Mouse (Mus musculus) hindbrain, embryonic 13.5 days (tissue): ENCODE results near the gene Rhov. TPM values are rescaled to one million over a fixed set of nuclear protein-coding genes. Genes with fewer than 3 reads are reported as not detected.
A peak's percentile ranks its signal among the peaks of the same experiment; 100 is the strongest.

Experiments
- ATAC-seq: fragments of 200-750 bp; cut with Nextera tagmentation; 2 replicates; pipeline ENCODE4 v1.8.0; 2017; ENCODE audit warnings: moderate TSS enrichment; ENCODE audit not compliant: low FRiP score
- H3K27ac ChIP-seq: fragments of 300-500 bp; sonication (generic); 2 replicates; pipeline ENCODE4 v1.5.1; 2015; ENCODE audit warnings: inconsistent platforms, mild to moderate bottlenecking, moderate library complexity
- H3K27me3 ChIP-seq: fragments of 300-500 bp; sonication (generic); 2 replicates; pipeline ENCODE4 v1.6.1; 2015; ENCODE audit warnings: mild to moderate bottlenecking, inconsistent platforms
- H3K36me3 ChIP-seq: fragments of 300-500 bp; sonication (generic); 2 replicates; pipeline ENCODE4 v1.6.1; 2015; ENCODE audit warnings: mild to moderate bottlenecking, inconsistent platforms
- H3K4me1 ChIP-seq: fragments of 300-500 bp; sonication (generic); replicated peaks from 2 replicates; pipeline ENCODE4 v1.6.1; 2015; ENCODE audit warnings: inconsistent platforms
- H3K4me2 ChIP-seq: fragments of 300-500 bp; sonication (generic); 2 replicates; pipeline ENCODE4 v1.6.1; 2015; ENCODE audit warnings: inconsistent platforms, mild to moderate bottlenecking, moderate library complexity
- H3K4me3 ChIP-seq: fragments of 300-500 bp; sonication (generic); 2 replicates; pipeline ENCODE4 v1.5.1; 2015; ENCODE audit warnings: mild to moderate bottlenecking, inconsistent platforms
- H3K9ac ChIP-seq: fragments of 300-500 bp; sonication (generic); 2 replicates; pipeline ENCODE4 v1.6.1; 2015; ENCODE audit warnings: mild to moderate bottlenecking, inconsistent platforms
- H3K9me3 ChIP-seq: fragments of 300-500 bp; sonication (generic); 2 replicates; pipeline ENCODE4 v1.6.1; 2016; ENCODE audit warnings: inconsistent platforms
- WGBS: fragments of 180-500 bp; shearing (Covaris S2); methylation state at CpG from one replicate; pipeline ENCODE4 v1.1.7; 2015; 5-methylcytosine and 5-hydroxymethylcytosine counted together
- polyA plus RNA-seq: library from polyadenylated mRNA; unstranded; fragments of >200 nt; fragmentation: Nextera tagmentation; extraction: Ambion mirVana; gene quantifications from 2 replicates; pipeline ENCODE4 v1.2.1, GENCODE M21; 2015

Gene Rhov
- 21.2 and 23.4 TPM in 2 replicates for polyA plus RNA-seq

DNA sequence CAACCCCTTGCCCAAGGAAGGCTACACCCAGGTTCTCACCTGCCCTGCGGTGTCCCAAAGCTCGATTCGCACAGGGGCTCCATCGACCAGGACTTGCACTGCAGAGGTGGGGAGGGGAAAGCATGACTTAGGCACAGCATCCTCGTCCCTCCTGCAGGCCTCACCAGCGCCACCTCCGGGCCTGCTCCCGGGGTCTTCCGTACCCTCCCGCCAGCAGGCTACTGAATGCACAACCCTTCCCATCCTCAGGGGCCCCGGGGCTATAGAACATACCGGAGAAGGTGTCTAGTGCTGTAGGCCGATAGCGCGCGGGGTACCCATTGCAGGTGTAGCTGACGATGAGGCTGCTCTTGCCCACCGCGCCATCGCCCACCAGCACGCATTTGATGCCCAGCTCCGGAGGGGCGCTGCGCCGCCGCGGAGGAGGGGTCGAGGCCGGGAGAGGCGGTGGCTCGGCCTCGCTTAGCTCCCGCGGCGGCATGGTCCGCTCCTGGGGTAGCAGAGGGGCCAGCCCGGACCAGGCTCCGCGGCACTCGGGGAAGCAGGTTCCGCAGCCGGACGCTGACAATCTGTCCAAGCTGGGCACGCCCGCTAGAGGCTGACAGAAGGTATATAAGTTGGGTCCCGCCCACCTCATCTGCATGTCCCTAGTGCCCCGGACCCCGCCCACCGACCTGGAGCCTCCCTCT, at the start of gene Rhov:
Rhov (minus strand) TSS at position 630 of the 689 bp plus-strand sequence.
- WGBS: under 1% methylated on average over 49 of the region's 49 CpGs
- Histone ChIP-seq H3K9ac (peak within 1 kb of the TSS; percentile 78), H3K4me2 (peak within 1 kb of the TSS; percentile 68), H3K27me3 (peaks cover 26% of the 10 kb centered on the region), H3K4me3 (peak within 1 kb of the TSS; percentile 59), H3K9me3 (no peaks in the 10 kb centered on the region), H3K36me3 (no peaks in the 10 kb centered on the region), H3K4me1 (peaks cover 27% of the 10 kb centered on the region), H3K27ac (peak within 1 kb of the TSS; percentile 71)
- peak; percentile 92 for ATAC-seq

DNA sequence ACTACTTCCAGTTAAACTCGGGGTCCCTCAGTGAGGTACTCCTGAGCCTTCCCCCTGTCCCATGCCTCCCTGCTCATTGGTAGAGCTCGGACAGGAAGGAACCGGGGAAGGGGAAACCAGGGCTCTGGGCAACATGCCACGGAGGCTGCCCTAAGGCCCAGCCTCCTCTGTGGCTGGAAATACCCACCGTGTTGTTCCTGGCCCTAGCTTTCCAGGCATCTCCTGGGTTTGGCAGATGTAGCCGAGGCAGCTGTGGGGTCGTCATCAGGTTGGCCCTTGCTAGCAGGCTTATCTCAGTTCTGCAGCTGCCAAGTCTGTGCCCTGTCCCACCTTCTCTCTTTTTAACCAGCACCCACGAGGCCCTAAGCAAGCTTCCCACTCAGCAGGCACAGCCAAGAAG, 49.5 kb upstream of the Rhov start:
- no peaks in the 10 kb centered on the region; the same call in 1 of the 2 replicates for H3K9me3 ChIP-seq
- H3K4me1 ChIP-seq: peaks cover 49% of the 10 kb centered on the region
- H3K27ac ChIP-seq: no peak overlapping the region
- no peak overlapping the region for H3K4me2 ChIP-seq
- peaks cover 97% of the 10 kb centered on the region for H3K27me3 ChIP-seq
- 66% methylated on average over 8 of the region's 8 CpGs for WGBS
- H3K4me3 ChIP-seq: no peak overlapping the region
- no peak overlapping the region for H3K9ac ChIP-seq
- H3K36me3 ChIP-seq: no peaks in the 10 kb centered on the region
- no peak for ATAC-seq

DNA sequence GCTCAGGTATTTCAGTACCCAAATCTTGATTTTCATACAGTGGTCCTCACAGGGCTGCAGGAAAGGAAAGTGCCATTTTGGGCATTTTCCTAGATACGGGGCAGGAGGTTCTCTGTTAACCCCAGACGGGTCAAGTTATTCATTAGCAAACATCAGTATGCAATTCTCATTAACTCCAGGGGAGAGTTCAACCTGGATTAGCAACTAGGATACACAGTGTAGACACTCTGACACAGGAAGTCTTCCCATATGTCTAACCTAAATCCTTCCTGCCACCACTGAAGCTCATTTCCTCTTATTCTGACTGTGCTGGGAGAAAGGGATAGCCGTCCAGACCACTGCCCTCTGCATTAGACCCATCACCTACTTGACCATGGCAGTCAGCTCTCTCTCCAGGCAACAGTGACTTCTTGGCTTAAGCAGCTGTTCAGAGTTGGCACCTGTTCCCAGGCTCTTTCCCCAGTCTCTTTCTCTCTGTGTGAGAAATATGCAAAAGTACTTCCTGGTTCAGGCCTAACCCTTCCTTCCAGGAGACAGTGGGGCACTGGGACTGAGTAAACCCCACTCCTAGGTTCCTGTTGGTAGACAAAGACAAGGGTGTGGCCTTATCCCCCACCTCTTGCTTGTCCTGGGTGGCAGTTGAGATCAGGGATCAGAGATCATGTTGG, 47.1 kb upstream of the Rhov start:
- no peaks in the 10 kb centered on the region for H3K36me3 ChIP-seq
- peaks cover 37% of the 10 kb centered on the region for H3K4me1 ChIP-seq
- no peaks in the 10 kb centered on the region; the same call in 1 of the 2 replicates for H3K9me3 ChIP-seq
- H3K4me3 ChIP-seq: no peak overlapping the region
- no peak overlapping the region for H3K4me2 ChIP-seq
- no peak for ATAC-seq
- 66% methylated on average over 3 of the region's 3 CpGs for WGBS
- H3K9ac ChIP-seq: no peak overlapping the region
- peaks cover 97% of the 10 kb centered on the region for H3K27me3 ChIP-seq
- H3K27ac ChIP-seq: no peak overlapping the region

DNA sequence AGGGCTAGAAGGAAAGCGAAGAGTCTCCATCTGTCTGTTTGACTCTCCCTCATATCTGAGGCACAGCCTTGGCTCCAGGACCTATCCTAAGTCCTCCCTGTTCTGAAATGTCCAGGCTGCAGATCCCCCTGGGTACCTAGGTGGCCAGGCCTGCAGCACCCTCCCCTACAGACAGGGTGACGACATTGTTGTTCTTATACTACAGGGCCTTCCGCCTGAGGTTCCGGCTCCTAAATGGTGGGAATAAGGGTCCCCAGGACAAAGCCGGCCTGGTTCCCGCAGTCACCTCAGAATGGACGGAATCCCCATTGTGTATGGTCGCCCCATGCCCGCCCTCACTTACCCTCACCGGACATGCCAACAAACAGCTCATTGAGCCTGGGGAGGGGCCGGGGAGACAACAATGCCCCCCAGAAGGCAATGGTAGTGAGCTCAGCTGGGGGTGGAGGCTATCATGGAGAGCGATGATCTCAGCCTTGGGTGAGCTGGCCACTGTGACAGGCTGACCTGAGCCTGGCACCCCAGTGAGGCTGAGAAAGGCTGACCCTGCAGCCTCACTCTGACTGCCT, 43.8 kb upstream of the Rhov start:
- peaks cover 83% of the 10 kb centered on the region for H3K27me3 ChIP-seq
- H3K9me3 ChIP-seq: no peaks in the 10 kb centered on the region; the same call in 1 of the 2 replicates
- WGBS: 61% methylated on average over 12 of the region's 12 CpGs
- peaks cover 16% of the 10 kb centered on the region for H3K4me1 ChIP-seq
- no peak overlapping the region for H3K27ac ChIP-seq
- H3K4me3 ChIP-seq: no peak overlapping the region
- no peaks in the 10 kb centered on the region for H3K36me3 ChIP-seq
- ATAC-seq: no peak
- H3K4me2 ChIP-seq: no peak overlapping the region
- H3K9ac ChIP-seq: no peak overlapping the region

DNA sequence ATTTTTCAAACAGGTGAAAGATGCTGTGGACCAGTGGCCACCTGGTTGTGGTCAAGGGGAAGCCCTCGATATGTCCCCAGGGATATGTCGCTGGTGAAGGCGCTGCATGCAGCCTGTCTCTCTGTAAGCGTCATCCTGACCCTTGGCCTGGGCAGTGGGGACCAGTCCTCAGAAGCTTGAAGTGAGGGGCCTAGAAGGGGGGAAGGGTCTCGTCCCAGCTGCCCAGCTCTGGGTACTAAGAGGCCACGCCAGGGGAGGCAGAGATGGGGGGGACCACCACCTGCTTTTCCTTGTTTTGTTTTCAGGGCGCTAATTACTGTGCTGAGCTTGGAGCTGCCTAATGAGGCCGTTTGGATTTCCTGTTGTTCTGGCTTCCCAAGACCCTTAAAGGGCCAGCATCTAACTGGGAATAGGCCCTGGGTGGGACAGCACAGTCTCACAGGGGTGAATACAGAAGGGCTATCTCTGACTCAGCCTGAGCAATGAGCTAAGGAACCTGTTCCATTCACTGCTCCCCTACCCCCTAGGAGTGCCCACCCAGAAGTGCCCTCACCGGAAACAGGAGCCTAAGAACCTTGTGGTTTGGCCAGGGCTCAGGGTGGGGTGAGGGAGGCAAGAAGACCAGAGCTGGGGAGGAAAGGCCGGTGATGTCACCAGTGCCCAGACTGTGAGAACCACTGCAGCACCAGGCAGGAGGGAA, 42.9 kb upstream of the Rhov start:
- Histone ChIP-seq H3K4me1 (peaks cover 16% of the 10 kb centered on the region), H3K36me3 (no peaks in the 10 kb centered on the region), H3K9ac (no peak overlapping the region), H3K27me3 (peaks cover 81% of the 10 kb centered on the region), H3K4me2 (no peak overlapping the region), H3K4me3 (no peak overlapping the region), H3K27ac (no peak overlapping the region), H3K9me3 (no peaks in the 10 kb centered on the region; the same call in 1 of the 2 replicates)
- ATAC-seq: 0 out of 2 replicates have a peak, but pooled peaks have one; percentile 40
- WGBS: 34% methylated on average over 10 of the region's 10 CpGs

DNA sequence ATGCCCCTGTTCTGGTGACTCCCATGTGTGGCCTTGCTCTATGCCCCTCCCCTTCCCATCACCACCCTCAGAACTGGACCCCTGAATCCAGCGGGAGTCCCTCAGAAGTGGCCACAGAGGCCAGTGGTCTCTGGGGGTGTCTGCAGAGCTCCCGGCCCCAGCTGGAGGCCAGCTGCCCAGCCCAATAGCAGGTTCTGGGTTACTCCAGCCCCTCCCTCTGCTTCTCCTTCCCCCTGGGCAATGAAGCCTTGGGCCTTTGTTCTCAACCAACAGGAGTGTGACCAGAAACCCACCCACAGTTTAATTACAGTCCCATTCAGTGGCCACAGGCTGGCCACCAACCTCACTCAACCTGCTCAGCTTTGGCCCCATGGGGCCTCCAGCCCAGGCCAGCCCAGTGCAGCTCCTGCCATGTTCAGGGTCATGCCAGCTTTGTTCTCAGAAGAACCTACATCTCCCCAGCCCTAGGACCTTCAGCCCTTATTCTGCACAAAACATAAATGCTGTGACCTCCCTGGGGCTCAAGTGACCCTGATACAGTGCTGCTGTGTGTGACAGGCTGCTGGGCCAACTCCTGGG, 41.4 kb upstream of the Rhov start:
- Histone ChIP-seq H3K4me1 (peaks cover 16% of the 10 kb centered on the region), H3K27me3 (peaks cover 68% of the 10 kb centered on the region), H3K9me3 (no peaks in the 10 kb centered on the region; the same call in 1 of the 2 replicates), H3K36me3 (no peaks in the 10 kb centered on the region), H3K4me3 (no peak overlapping the region), H3K9ac (no peak overlapping the region), H3K27ac (no peak overlapping the region), H3K4me2 (no peak overlapping the region)
- WGBS: 21% methylated on average over 2 of the region's 2 CpGs
- 0 out of 2 replicates have a peak, but pooled peaks have one; percentile 37 for ATAC-seq

DNA sequence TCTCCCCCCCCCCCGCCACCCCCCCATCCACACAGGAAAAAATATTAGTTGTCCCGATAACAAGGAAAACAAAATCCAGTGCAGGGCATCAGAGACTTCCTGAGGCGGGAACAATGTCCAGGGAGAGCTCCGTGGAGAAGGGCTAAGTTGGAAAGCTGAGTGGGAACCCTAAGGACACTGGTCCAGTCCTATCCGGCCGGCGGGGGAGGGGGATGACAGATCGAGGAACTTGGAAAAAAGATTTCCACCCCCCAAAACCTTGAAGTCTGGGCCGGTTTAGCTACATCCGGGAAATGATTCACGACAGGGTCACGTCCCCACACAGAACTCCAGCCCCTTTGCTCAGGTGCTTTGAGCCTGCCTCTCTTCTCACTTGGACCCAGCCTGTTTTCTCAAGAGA, 40.5 kb upstream of the Rhov start:
- H3K4me1 ChIP-seq: peaks cover 16% of the 10 kb centered on the region
- H3K4me2 ChIP-seq: no peak overlapping the region
- no peak overlapping the region for H3K9ac ChIP-seq
- H3K4me3 ChIP-seq: no peak overlapping the region
- WGBS: 62% methylated on average over 12 of the region's 12 CpGs
- H3K36me3 ChIP-seq: no peaks in the 10 kb centered on the region
- ATAC-seq: no peak
- H3K27me3 ChIP-seq: peaks cover 60% of the 10 kb centered on the region
- H3K9me3 ChIP-seq: no peaks in the 10 kb centered on the region; the same call in 1 of the 2 replicates
- H3K27ac ChIP-seq: no peak overlapping the region

DNA sequence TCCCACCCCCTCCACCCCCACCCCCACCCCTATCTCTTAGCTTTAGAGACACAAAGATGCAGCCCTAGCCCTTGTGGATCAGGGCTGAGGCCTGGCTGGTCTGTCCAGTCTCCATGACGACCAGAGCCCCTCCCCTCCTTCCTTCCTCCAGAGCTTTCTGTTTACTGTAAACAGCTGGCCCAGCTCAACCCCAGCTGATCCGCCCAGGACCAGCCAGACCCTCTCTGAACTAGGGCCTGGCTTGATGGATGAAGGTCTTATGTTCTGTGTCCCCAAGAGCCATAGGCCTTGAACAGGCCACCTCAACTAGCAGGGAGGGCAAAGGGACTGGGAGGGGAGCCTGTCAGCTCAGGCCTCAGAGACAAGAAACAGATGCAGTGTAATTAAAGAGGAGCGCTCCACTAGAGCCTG, 33.7 kb upstream of the Rhov start:
- peak; percentile 63; the same call in 1 of the 2 replicates for ATAC-seq
- Histone ChIP-seq H3K4me1 (peaks cover 31% of the 10 kb centered on the region), H3K9ac (no peak overlapping the region)

DNA sequence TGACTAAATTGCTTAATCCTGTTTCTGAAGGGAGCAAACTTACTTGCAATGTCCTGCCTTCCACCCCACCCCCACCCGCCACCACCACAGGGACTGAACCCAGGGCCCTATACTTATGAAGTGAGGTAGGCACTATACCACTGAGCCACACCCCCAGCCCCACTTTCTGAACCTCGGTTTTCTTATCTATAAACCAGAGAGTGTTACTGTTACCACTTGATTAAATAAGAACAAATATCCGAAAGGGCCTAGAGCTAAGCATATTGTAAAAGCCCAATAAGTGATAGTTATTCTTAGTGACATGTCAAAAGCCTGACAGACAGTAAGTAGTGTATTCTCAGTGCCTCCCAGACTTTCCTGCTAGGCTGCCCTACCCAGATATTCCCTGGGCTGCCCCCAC, 33.3 kb upstream of the Rhov start:
- H3K27me3 ChIP-seq: 0 out of 2 replicates have a peak, but pooled peaks cover 10% of the 10 kb centered on the region
- H3K4me3 ChIP-seq: no peak overlapping the region
- no peak for ATAC-seq
- H3K36me3 ChIP-seq: peaks cover 15% of the 10 kb centered on the region
- H3K9ac ChIP-seq: no peak overlapping the region
- H3K9me3 ChIP-seq: no peaks in the 10 kb centered on the region
- peaks cover 34% of the 10 kb centered on the region for H3K4me1 ChIP-seq
- no peak overlapping the region for H3K27ac ChIP-seq
- 60% methylated on average over 3 of the region's 3 CpGs for WGBS
- H3K4me2 ChIP-seq: no peak overlapping the region

More for the DNA sequence above, 33.7 kb upstream of the Rhov start:
- peaks cover 11% of the 10 kb centered on the region for H3K36me3 ChIP-seq
- H3K4me2 ChIP-seq: no peak overlapping the region
- WGBS: 13% methylated on average over 3 of the region's 3 CpGs
- 0 out of 2 replicates have a peak, but pooled peaks cover 14% of the 10 kb centered on the region for H3K27me3 ChIP-seq
- H3K4me3 ChIP-seq: no peak overlapping the region
- no peaks in the 10 kb centered on the region for H3K9me3 ChIP-seq
- 0 out of 2 replicates have a peak overlapping the region, but pooled peaks have one; percentile 12 for H3K27ac ChIP-seq

DNA sequence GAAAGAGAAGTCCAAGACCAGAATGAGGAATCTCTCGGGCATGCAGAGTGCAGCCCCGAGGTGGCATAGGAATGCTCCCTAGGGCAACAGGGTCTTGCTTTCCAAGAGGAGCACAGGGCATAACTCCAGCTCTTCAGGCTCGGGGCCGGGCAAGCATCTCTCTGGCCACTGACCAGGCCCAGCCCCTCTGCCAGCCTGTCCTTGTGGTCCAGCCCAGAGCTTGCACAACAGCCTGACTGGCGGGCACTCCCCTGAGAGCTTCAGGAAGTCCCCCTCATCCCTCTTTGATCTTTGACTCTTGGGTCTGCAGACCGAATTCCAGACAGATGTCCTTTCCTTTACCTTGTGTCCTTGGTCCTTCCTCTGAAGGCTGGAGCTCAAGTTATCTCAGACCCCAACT, 31.8 kb upstream of the Rhov start:
- no peak overlapping the region for H3K4me3 ChIP-seq
- 0 out of 2 replicates have a peak, but pooled peaks cover 7% of the 10 kb centered on the region for H3K27me3 ChIP-seq
- WGBS: 82% methylated on average over 6 of the region's 6 CpGs
- no peak overlapping the region for H3K9ac ChIP-seq
- peaks cover 30% of the 10 kb centered on the region for H3K36me3 ChIP-seq
- H3K9me3 ChIP-seq: no peaks in the 10 kb centered on the region
- no peak overlapping the region for H3K4me2 ChIP-seq
- no peak overlapping the region for H3K27ac ChIP-seq
- ATAC-seq: no peak
- H3K4me1 ChIP-seq: peaks cover 34% of the 10 kb centered on the region

DNA sequence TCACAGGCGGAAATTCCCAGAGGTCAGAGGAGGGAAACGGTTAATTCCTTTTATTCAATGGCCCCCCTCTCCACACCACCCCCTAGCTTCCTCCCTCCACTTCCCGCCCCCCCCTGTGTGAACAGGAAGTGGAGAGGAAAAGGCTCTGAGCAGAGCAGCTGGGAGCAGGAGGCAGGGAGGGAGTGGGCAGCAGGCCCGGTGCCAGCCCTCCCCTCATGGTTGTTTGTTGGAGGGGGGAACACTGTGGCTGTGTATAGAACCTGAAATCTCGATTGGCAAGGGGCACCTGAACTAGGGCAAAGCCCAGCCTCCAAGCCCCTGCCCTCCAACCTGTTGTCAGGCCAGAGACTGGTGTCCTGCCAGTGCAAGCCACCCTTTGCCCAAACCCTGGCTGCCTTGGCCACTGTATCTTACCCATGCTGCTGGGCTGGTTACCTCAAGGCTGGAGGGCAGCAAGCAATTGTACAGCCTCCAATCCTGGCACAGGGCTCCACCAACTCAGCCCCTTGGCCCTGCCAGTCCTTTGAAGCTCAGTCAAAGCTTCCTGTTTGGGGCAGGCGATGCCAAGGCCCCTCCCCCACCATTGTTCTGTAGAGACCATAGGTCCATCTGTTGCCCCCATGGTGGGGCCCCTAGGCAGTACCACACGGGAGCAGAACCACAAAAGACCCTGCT, 29.9 kb upstream of the Rhov start:
- peak; percentile 40 for ATAC-seq
- Histone ChIP-seq H3K36me3 (peaks cover 46% of the 10 kb centered on the region), H3K4me1 (peaks cover 34% of the 10 kb centered on the region), H3K9ac (no peak overlapping the region; the same call in 1 of the 2 replicates), H3K27ac (peak overlapping the region; percentile 72), H3K27me3 (0 out of 2 replicates have a peak, but pooled peaks cover 3% of the 10 kb centered on the region), H3K4me2 (peak overlapping the region; percentile 32), H3K4me3 (no peak overlapping the region), H3K9me3 (no peaks in the 10 kb centered on the region)
- WGBS: 37% methylated on average over 7 of the region's 7 CpGs
